Comparison of ENCODE assay signal across 10 mouse cellular contexts in genomic region chr9:21729264-21729663, GRCm38 (mm10). TPM values are rescaled to one million over a fixed set of nuclear protein-coding genes. Genes with fewer than 3 reads are reported as not detected.
A peak's percentile ranks its signal among the peaks of the same experiment; 100 is the strongest.
DNase-seq lines count a peak whose midpoint lies in the region; ATAC-seq and TF ChIP-seq lines count a peak whose summit lies in the region.
"Had no signal": no experiment of that assay in that cellular context is flagged by ENCODE, and none has a peak within 500 bp of the region (broad histone marks: within the 10 kb centered on the region; RNA-seq: fewer than 3 reads in every experiment).

No protein-coding gene starts in this region.

- peaks cover 15% of the 10 kb centered on the region for H3K4me1 ChIP-seq in hindbrain, embryonic 16.5 days (ENCODE audit: control insufficient read depth, insufficient read depth, low read depth, low read length)
- H3K4me1 ChIP-seq in hindbrain, embryonic 10.5 days (replicated peaks): peaks cover 29% of the 10 kb centered on the region
- H3K4me1 ChIP-seq in E14TG2a.4 (replicated peaks; ENCODE audit: low read depth, low read length): peaks cover 94% of the 10 kb centered on the region

- peak overlapping the region; percentile 17; the same call in 1 of the 2 replicates for H3K9ac ChIP-seq in hindbrain, embryonic 16.5 days (ENCODE audit: low read depth, low read length)

- no peaks in the 10 kb centered on the region for H3K9me3 ChIP-seq in hindbrain, embryonic 16.5 days (ENCODE audit: control insufficient read depth, low read length)
- H3K9me3 ChIP-seq in hindbrain, embryonic 10.5 days: no peaks in the 10 kb centered on the region
- no peaks in the 10 kb centered on the region for H3K9me3 ChIP-seq in E14TG2a.4 (ENCODE audit: low read length)

- WGBS in hindbrain, embryonic 16.5 days: 78% methylated on average over 7 of the region's 7 CpGs
- 86% methylated on average over 7 of the region's 7 CpGs for WGBS in hindbrain, embryonic 10.5 days

- no peak for DNase-seq in hindbrain, embryonic 10.5 days (ENCODE audit: low spot score)
- DNase-seq in 3134 (ENCODE audit: extremely low read depth, insufficient read length, low spot score): peak; percentile 91
- peak; percentile 33 for DNase-seq in brain, adult 2 months (ENCODE audit: low read depth, low spot score)
- no peak for DNase-seq in spleen, postnatal 4 days (ENCODE audit: low spot score in 2 of 2)
- DNase-seq in cerebellum, postnatal 4 days (ENCODE audit: low spot score in 2 of 2): no peak
- no peak for DNase-seq in frontal cortex, postnatal 10 days (ENCODE audit: low spot score in 2 of 2)
- DNase-seq: gastrocnemius, postnatal 14 days had no signal

- peaks cover 15% of the 10 kb centered on the region for H3K36me3 ChIP-seq in hindbrain, embryonic 16.5 days (ENCODE audit: control insufficient read depth, insufficient read depth, low read length)
- H3K36me3 ChIP-seq in hindbrain, embryonic 10.5 days: peaks cover 96% of the 10 kb centered on the region
- peaks cover 98% of the 10 kb centered on the region for H3K36me3 ChIP-seq in E14TG2a.4 (ENCODE audit: insufficient read depth, low read length)

- no peak overlapping the region for H3K4me3 ChIP-seq in hindbrain, embryonic 16.5 days (ENCODE audit: low read length)
- no peak overlapping the region for H3K4me3 ChIP-seq in hindbrain, embryonic 10.5 days
- H3K4me3 ChIP-seq in E14TG2a.4 (replicated peaks; ENCODE audit: low read length): peak overlapping the region; percentile 27
- H3K4me3 ChIP-seq: forebrain, embryonic 10.5 days had no signal

- H3K4me2 ChIP-seq in hindbrain, embryonic 16.5 days (ENCODE audit: low read length): no peak overlapping the region

- no peak for ATAC-seq in hindbrain, embryonic 16.5 days

- no peak for TF ChIP-seq CTCF in E14TG2a.4 (conservative IDR thresholded peaks at IDR 0.05; ENCODE audit: low read length)

- H3K27ac ChIP-seq in hindbrain, embryonic 16.5 days (ENCODE audit: low read depth, low read length): no peak overlapping the region
- no peak overlapping the region for H3K27ac ChIP-seq in hindbrain, embryonic 10.5 days
- H3K27ac ChIP-seq: forebrain, embryonic 10.5 days had no signal

- no peaks in the 10 kb centered on the region for H3K27me3 ChIP-seq in hindbrain, embryonic 16.5 days (replicated peaks; ENCODE audit: control insufficient read depth, insufficient read depth, low read length)
- no peaks in the 10 kb centered on the region for H3K27me3 ChIP-seq in hindbrain, embryonic 10.5 days (ENCODE audit: insufficient read depth, poor library complexity, severe bottlenecking)
- no peaks in the 10 kb centered on the region for H3K27me3 ChIP-seq in E14TG2a.4 (ENCODE audit: insufficient read depth, low read length)

RNA-seq across cellular contexts. Expression of gene Ldlr, which starts 6.0 kb away (rescaled TPM):
- polyA plus RNA-seq in hindbrain, embryonic 16.5 days (2015; fragmentation: Nextera tagmentation; extraction: Ambion mirVana): 15.6 and 17.5 TPM in 2 replicates
- polyA plus RNA-seq in hindbrain, embryonic 10.5 days (2016; fragmentation: Nextera tagmentation; extraction: Ambion mirVana): 51.1 and 55.1 TPM in 2 replicates

RNA-seq across cellular contexts. Expression of gene Spc24, which starts 30.8 kb away (rescaled TPM):
- 21.2 and 26.0 TPM in 2 replicates for polyA plus RNA-seq in hindbrain, embryonic 16.5 days (2015; fragmentation: Nextera tagmentation; extraction: Ambion mirVana)
- 132 and 165 TPM in 2 replicates for polyA plus RNA-seq in hindbrain, embryonic 10.5 days (2016; fragmentation: Nextera tagmentation; extraction: Ambion mirVana)

Comparison
In these comparisons a context has a peak if more than half of its experiments do, and no peak if none do; other contexts are left out.
1. DNase-seq: peak in 3134 (single experiment) and brain, adult 2 months (single experiment); none in hindbrain, embryonic 10.5 days (single experiment), spleen, postnatal 4 days (0 of 2), cerebellum, postnatal 4 days (0 of 2) and frontal cortex, postnatal 10 days (0 of 2).